Mouse (Mus musculus) ES-E14 (cell line): ENCODE measurements around the gene Pi4k2b. TPM values are rescaled to one million over a fixed set of nuclear protein-coding genes. Genes with fewer than 3 reads are reported as not detected.

Source experiments
- DNase-seq: peaks from one replicate; pipeline ENCODE4 v3.0.0-alpha.2; 2013; ENCODE audit warnings: low read depth, low spot score
- H3K27ac ChIP-seq: 2 replicates; pipeline ENCODE4 v1.5.1; 2012; ENCODE audit warnings: low read depth, mild to moderate bottlenecking, low read length, moderate library complexity, mixed read lengths; ENCODE audit not compliant: poor library complexity, insufficient read depth, severe bottlenecking
- H3K36me3 ChIP-seq: 2 replicates; pipeline ENCODE4 v1.6.1; 2012; ENCODE audit warnings: mild to moderate bottlenecking, low read length, moderate library complexity, mixed read lengths; ENCODE audit not compliant: control insufficient read depth, poor library complexity, insufficient read depth, severe bottlenecking
- H3K4me1 ChIP-seq, 2 experiments: fragments of 150-350 bp in 1 of 2; sonication (generic) in 1 of 2; 2 replicates each; pipeline ENCODE4 v1.6.1; 2012; ENCODE audit warnings: low read length in 2 of 2, mild to moderate bottlenecking in 1 of 2, mixed read lengths in 1 of 2; ENCODE audit not compliant: control insufficient read depth in 2 of 2, insufficient read depth in 2 of 2, poor library complexity in 1 of 2
- H3K4me3 ChIP-seq, 2 experiments: fragments of 150-350 bp in 1 of 2; sonication (generic) in 1 of 2; 2 replicates each; pipeline ENCODE4 v1.5.1; 2012; ENCODE audit warnings: low read length in 2 of 2, low read depth in 1 of 2, mild to moderate bottlenecking in 1 of 2, mixed read lengths in 1 of 2; ENCODE audit not compliant: insufficient read depth in 1 of 2, poor library complexity in 1 of 2, severe bottlenecking in 1 of 2
- H3K9ac ChIP-seq: 2 replicates; pipeline ENCODE4 v1.6.1; 2012; ENCODE audit warnings: low read depth, mild to moderate bottlenecking, low read length, mixed read lengths; ENCODE audit not compliant: poor library complexity, insufficient read depth, severe bottlenecking
- H3K9me3 ChIP-seq: fragments of 150-350 bp; sonication (generic); 2 replicates; pipeline ENCODE4 v1.6.1; 2012; ENCODE audit warnings: low read depth, mild to moderate bottlenecking, low read length; ENCODE audit not compliant: control insufficient read depth, insufficient read depth
- CHD2 ChIP-seq: IDR thresholded peaks from 2 replicates; pipeline ENCODE4 v1.6.1; 2014; ENCODE audit warnings: mild to moderate bottlenecking, low read depth, low read length, inconsistent platforms
- HCFC1 ChIP-seq: IDR thresholded peaks from 2 replicates; pipeline ENCODE4 v1.6.1; 2012; ENCODE audit warnings: low read length, inconsistent platforms, borderline replicate concordance; ENCODE audit not compliant: insufficient read depth
- MAFK ChIP-seq: IDR thresholded peaks from 2 replicates; pipeline ENCODE4 v1.6.1; 2014; ENCODE audit warnings: mild to moderate bottlenecking, low read depth, low read length, inconsistent platforms; ENCODE audit not compliant: insufficient read depth
- ZC3H11A ChIP-seq: IDR thresholded peaks from 2 replicates; pipeline ENCODE4 v1.6.1; 2012; ENCODE audit warnings: low read depth, mild to moderate bottlenecking, inconsistent platforms, low read length, borderline replicate concordance
- ZNF384 ChIP-seq: IDR thresholded peaks from 2 replicates; pipeline ENCODE4 v1.6.1; 2012; ENCODE audit warnings: low read depth, low read length, inconsistent platforms
- in situ Hi-C, 2 experiments: fragments of 600-800 bp; cut with MboI; formaldehyde crosslinking; loops; one replicate each; pipeline ENCODE4 v1.15.1; 2025; ENCODE audit warnings: low sequenced_read_pairs in 2 of 2, inconsistent platforms in 1 of 2; ENCODE audit not compliant: unreplicated experiment in 2 of 2
- total RNA-seq: library from RNA; depleted of rRNA; stranded (reverse); fragments of 300-350 nt; gene quantifications from 2 replicates; pipeline ENCODE4 v1.2.3, GENCODE M21; 2012; rRNA removed

Pi4k2b gene
- total RNA-seq, 1 experiment, result 20.3 TPM

GRCm38 (mm10) chr5:52812456-52812855 is 71.1 kb downstream of the Pi4k2b start:
- in situ Hi-C loops, result no loop called here
- H3K4me1 ChIP-seq, result no peaks in the 10 kb centered on the region
- no peak overlapping the region for H3K9ac ChIP-seq
- H3K27ac ChIP-seq, result no peak overlapping the region
- no peaks in the 10 kb centered on the region for H3K9me3 ChIP-seq
- no peak overlapping the region for H3K4me3 ChIP-seq
- H3K36me3 ChIP-seq, result peaks cover 9% of the 10 kb centered on the region; the same call in 1 of the 2 replicates
- no peak for TF ChIP-seq ZC3H11A
- no peak for TF ChIP-seq ZNF384
- TF ChIP-seq HCFC1, result no peak
- no peak for TF ChIP-seq MAFK
- no peak for TF ChIP-seq CHD2
- DNase-seq, result no peak

DNA sequence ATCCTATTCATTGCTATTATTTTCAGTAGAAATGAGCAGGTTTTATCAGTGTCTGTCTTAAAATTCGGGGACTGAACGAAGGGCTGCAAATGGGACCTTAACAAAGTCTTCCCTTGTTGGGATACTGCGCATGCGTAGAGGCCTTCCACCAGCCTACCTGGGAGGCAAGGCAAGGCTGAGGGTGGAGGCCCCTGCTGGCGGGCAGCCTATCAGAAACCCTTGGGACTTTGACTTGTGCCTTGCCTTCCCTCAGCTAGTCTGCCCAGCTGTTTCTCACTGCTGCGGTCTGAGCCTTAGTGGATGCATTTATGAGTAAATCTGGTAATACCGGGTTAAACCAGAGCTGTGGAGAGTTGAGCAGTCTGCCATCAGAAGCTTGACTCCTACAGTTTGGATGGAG is 71.9 kb downstream of the Pi4k2b start:
- in situ Hi-C loops, result no loop called here
- Histone ChIP-seq H3K27ac (no peak overlapping the region), H3K36me3 (peaks cover 6% of the 10 kb centered on the region; the same call in 1 of the 2 replicates), H3K9ac (no peak overlapping the region), H3K4me1 (no peaks in the 10 kb centered on the region), H3K4me3 (no peak overlapping the region), H3K9me3 (no peaks in the 10 kb centered on the region)
- no peak for DNase-seq
- TF ChIP-seq HCFC1 (no peak), ZC3H11A (no peak), ZNF384 (no peak), MAFK (no peak)

DNA sequence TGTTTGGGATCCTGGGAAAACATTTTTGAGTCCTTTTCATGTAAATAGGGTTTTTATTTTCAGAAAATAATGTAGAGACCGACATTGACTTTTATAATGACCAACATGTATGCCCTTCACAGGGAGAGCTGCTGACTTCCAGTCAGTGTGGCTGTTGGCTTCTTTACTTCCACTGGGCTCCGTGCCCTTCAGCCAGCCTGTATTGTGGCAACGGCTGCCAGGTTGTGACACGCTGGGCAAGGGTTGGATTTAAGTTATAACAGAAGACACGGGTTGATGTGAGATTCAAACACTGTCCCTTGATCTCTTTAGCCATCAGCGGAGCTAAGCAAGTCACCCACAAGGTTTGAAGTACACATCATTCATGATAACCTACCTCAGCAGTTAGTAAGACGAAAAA is 77.3 kb downstream of the Pi4k2b start:
- in situ Hi-C loops, result no loop called here
- Histone ChIP-seq H3K9me3 (no peaks in the 10 kb centered on the region), H3K9ac (no peak overlapping the region), H3K4me3 (no peak overlapping the region), H3K36me3 (peaks cover 9% of the 10 kb centered on the region; the same call in 1 of the 2 replicates), H3K27ac (no peak overlapping the region), H3K4me1 (no peaks in the 10 kb centered on the region)
- DNase-seq, result no peak
- no peak for TF ChIP-seq CHD2
- no peak for TF ChIP-seq MAFK
- no peak for TF ChIP-seq ZNF384
- TF ChIP-seq ZC3H11A, result no peak
- no peak for TF ChIP-seq HCFC1

Other genes starting within 250 kb of the Pi4k2b start
- 1.0 and 1.5 TPM in 2 replicates for gene Lgi2, start 175.1 kb upstream of the Pi4k2b start, total RNA-seq
- 9.5 and 9.7 TPM in 2 replicates for gene Sepsecs, start 71.9 kb upstream of the Pi4k2b start, total RNA-seq
- 22.5 and 25.4 TPM in 2 replicates for gene Zcchc4, start 33.8 kb downstream of the Pi4k2b start, total RNA-seq
- 43.8 and 68.8 TPM in 2 replicates for gene Anapc4, start 92.4 kb downstream of the Pi4k2b start, total RNA-seq